Mouse (Mus musculus) embryonic fibroblast, embryonic 13.5 days (primary cell): Measurements from ENCODE around the gene Lin54.

Experiments used
- CTCF ChIP-seq: IDR thresholded peaks from 2 replicates; pipeline ENCODE4 v1.5.1; 2011; ENCODE audit warnings: mild to moderate bottlenecking, control low read depth, low read length, moderate library complexity, borderline replicate concordance; ENCODE audit not compliant: insufficient read depth
- POLR2A ChIP-seq: IDR thresholded peaks from 2 replicates; pipeline ENCODE4 v1.6.1; 2011; ENCODE audit warnings: low read depth, mild to moderate bottlenecking, control low read depth, low read length, moderate library complexity

DNA sequence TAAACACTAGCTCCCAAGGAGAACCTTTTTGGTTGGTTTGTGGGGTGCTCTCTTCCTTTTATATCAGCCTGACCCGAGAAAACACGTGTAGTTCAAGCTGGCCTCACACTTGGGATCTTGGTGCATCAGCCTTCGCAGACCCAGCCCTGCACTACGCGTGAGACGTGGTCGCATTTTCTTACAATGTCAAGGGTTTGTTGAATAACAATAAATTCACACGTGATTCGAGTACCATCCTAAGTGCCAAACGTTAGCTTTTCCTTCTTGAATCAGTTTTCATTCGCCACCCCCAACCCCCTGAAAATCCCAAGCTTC is 70.4 kb downstream of the Lin54 start:
- TF ChIP-seq CTCF (no peak), POLR2A (no peak; the same call in 1 of the 2 replicates)
